Mouse (Mus musculus) MEL (cell line): ENCODE data around the gene Arhgef3. TPM values are rescaled to one million over a fixed set of nuclear protein-coding genes. Genes with fewer than 3 reads are reported as not detected.

Experiments used
- DNase-seq: peaks from one replicate; pipeline ENCODE4 v3.0.0; 2011; ENCODE audit warnings: low read depth, low spot score
- H3K27ac ChIP-seq: 2 replicates; pipeline ENCODE4 v1.5.1; 2012; ENCODE audit warnings: low read depth, mild to moderate bottlenecking, control low read depth, low read length, moderate library complexity; ENCODE audit not compliant: control insufficient read depth
- H3K27me3 ChIP-seq, 2 experiments: fragments of 150-350 bp in 1 of 2; sonication (generic) in 1 of 2; 2 replicates each; pipeline ENCODE4 v1.6.1; 2012; ENCODE audit warnings: low read length in 2 of 2, mild to moderate bottlenecking in 2 of 2, improper control_type of control experiment in 1 of 2, moderate library complexity in 1 of 2; ENCODE audit not compliant: insufficient read depth in 2 of 2, control insufficient read depth in 1 of 2
- H3K36me3 ChIP-seq, 2 experiments: 2 replicates each; pipeline ENCODE4 v1.6.1; 2012 to 2014; ENCODE audit warnings: low read length in 2 of 2, improper control_type of control experiment in 1 of 2, inconsistent platforms in 1 of 2, mild to moderate bottlenecking in 1 of 2; ENCODE audit not compliant: insufficient read depth in 2 of 2, control insufficient read depth in 1 of 2
- H3K4me1 ChIP-seq, 2 experiments: fragments of 150-350 bp in 1 of 2; sonication (generic) in 1 of 2; 2 replicates each; pipeline ENCODE4 v1.6.1; 2012; ENCODE audit warnings: low read length in 2 of 2, improper control_type of control experiment in 1 of 2, mild to moderate bottlenecking in 1 of 2; ENCODE audit not compliant: insufficient read depth in 2 of 2, control insufficient read depth in 1 of 2
- H3K4me3 ChIP-seq, 2 experiments: fragments of 150-350 bp in 1 of 2; sonication (generic) in 1 of 2; 2 replicates each; pipeline ENCODE4 v1.5.1; 2012; ENCODE audit warnings: low read depth in 2 of 2, low read length in 2 of 2, mild to moderate bottlenecking in 2 of 2, moderate library complexity in 2 of 2, control low read depth in 1 of 2, improper control_type of control experiment in 1 of 2; ENCODE audit not compliant: control insufficient read depth in 1 of 2, insufficient read depth in 1 of 2
- H3K79me2 ChIP-seq: 2 replicates; pipeline ENCODE4 v1.6.1; 2012; ENCODE audit warnings: mild to moderate bottlenecking, low read length, moderate library complexity; ENCODE audit not compliant: control insufficient read depth, poor library complexity, insufficient read depth
- H3K9ac ChIP-seq: 2 replicates; pipeline ENCODE4 v1.6.1; 2012; ENCODE audit warnings: low read depth, mild to moderate bottlenecking, control low read depth, low read length, moderate library complexity; ENCODE audit not compliant: control insufficient read depth, poor library complexity, severe bottlenecking
- H3K9me3 ChIP-seq: fragments of 150-350 bp; sonication (generic); replicated peaks from 2 replicates; pipeline ENCODE4 v1.6.1; 2012; ENCODE audit warnings: mild to moderate bottlenecking, low read length, improper control_type of control experiment, moderate library complexity; ENCODE audit not compliant: insufficient read depth
- CTCF ChIP-seq, 3 experiments: IDR thresholded peaks in 2 of 3; conservative IDR thresholded peaks in 1 of 3; 2 replicates each; pipeline ENCODE4 v1.5.1; 2011 to 2012; ENCODE audit warnings: low read length in 3 of 3, low read depth in 2 of 3, mild to moderate bottlenecking in 2 of 3, improper control_type of control experiment in 1 of 3, inconsistent platforms in 1 of 3, mixed read lengths in 1 of 3, moderate library complexity in 1 of 3; ENCODE audit not compliant: control insufficient read depth in 1 of 3, insufficient read depth in 1 of 3, poor library complexity in 1 of 3, severe bottlenecking in 1 of 3
- ETS1 ChIP-seq: IDR thresholded peaks from 2 replicates; pipeline ENCODE4 v1.6.1; 2012; ENCODE audit warnings: low read depth, mild to moderate bottlenecking, inconsistent platforms, low read length, improper control_type of control experiment, moderate library complexity
- GABPA ChIP-seq: IDR thresholded peaks from 2 replicates; pipeline ENCODE4 v1.6.1; 2012; ENCODE audit warnings: low read depth, mild to moderate bottlenecking, inconsistent platforms, low read length, improper control_type of control experiment, moderate library complexity
- HCFC1 ChIP-seq: IDR thresholded peaks from 2 replicates; pipeline ENCODE4 v1.6.1; 2012; ENCODE audit warnings: low read depth, mild to moderate bottlenecking, inconsistent platforms, low read length, improper control_type of control experiment, moderate library complexity
- MAFK ChIP-seq: IDR thresholded peaks from 2 replicates; pipeline ENCODE4 v1.6.1; 2011; ENCODE audit warnings: low read depth, mild to moderate bottlenecking, low read length, improper control_type of control experiment, borderline replicate concordance
- MAX ChIP-seq: IDR thresholded peaks from 2 replicates; pipeline ENCODE4 v1.6.1; 2011; ENCODE audit warnings: low read length, improper control_type of control experiment
- MEF2A ChIP-seq: IDR thresholded peaks from 2 replicates; pipeline ENCODE4 v1.6.1; 2014; ENCODE audit warnings: low read depth, mild to moderate bottlenecking, inconsistent platforms, low read length, improper control_type of control experiment; ENCODE audit not compliant: poor library complexity, insufficient replicate concordance, severe bottlenecking; ENCODE audit errors: extremely low read depth
- MXI1 ChIP-seq: IDR thresholded peaks from 2 replicates; pipeline ENCODE4 v1.6.1; 2011; ENCODE audit warnings: mild to moderate bottlenecking, low read depth, low read length, improper control_type of control experiment
- MYB ChIP-seq: IDR thresholded peaks from 2 replicates; pipeline ENCODE4 v1.6.1; 2011; ENCODE audit warnings: mild to moderate bottlenecking, low read depth, low read length, improper control_type of control experiment
- MYC ChIP-seq: IDR thresholded peaks from 2 replicates; pipeline ENCODE4 v1.6.1; 2011; ENCODE audit warnings: low read depth, mild to moderate bottlenecking, low read length, improper control_type of control experiment, moderate library complexity
- NELFE ChIP-seq: IDR thresholded peaks from 2 replicates; pipeline ENCODE4 v1.6.1; 2011; ENCODE audit warnings: low read depth, low read length, improper control_type of control experiment
- NRF1 ChIP-seq: IDR thresholded peaks from 2 replicates; pipeline ENCODE4 v1.6.1; 2014; ENCODE audit warnings: low read depth, mild to moderate bottlenecking, inconsistent platforms, low read length, improper control_type of control experiment, moderate library complexity; ENCODE audit not compliant: poor library complexity, insufficient read depth, severe bottlenecking
- POLR2A ChIP-seq, 2 experiments: IDR thresholded peaks; 2 replicates each; pipeline ENCODE4 v1.6.1; 2011 to 2012; ENCODE audit warnings: low read length in 2 of 2, mild to moderate bottlenecking in 2 of 2, control low read depth in 1 of 2, improper control_type of control experiment in 1 of 2, low read depth in 1 of 2, moderate library complexity in 1 of 2; ENCODE audit not compliant: control insufficient read depth in 1 of 2, insufficient read depth in 1 of 2, poor library complexity in 1 of 2
- POLR2AphosphoS5 ChIP-seq: IDR thresholded peaks from 2 replicates; pipeline ENCODE4 v1.6.1; 2012; ENCODE audit warnings: low read depth, borderline replicate concordance, mild to moderate bottlenecking, inconsistent platforms, low read length, moderate library complexity, mixed read lengths
- RAD21 ChIP-seq: IDR thresholded peaks from 2 replicates; pipeline ENCODE4 v1.6.1; 2011; ENCODE audit warnings: mild to moderate bottlenecking, low read depth, low read length, improper control_type of control experiment
- RCOR1 ChIP-seq: IDR thresholded peaks from 2 replicates; pipeline ENCODE4 v1.6.1; 2012; ENCODE audit warnings: low read depth, mild to moderate bottlenecking, inconsistent platforms, low read length, improper control_type of control experiment
- SMC3 ChIP-seq: IDR thresholded peaks from 2 replicates; pipeline ENCODE4 v1.6.1; 2011; ENCODE audit warnings: low read depth, low read length, improper control_type of control experiment
- TAL1 ChIP-seq: IDR thresholded peaks from 2 replicates; pipeline ENCODE4 v1.6.1; 2012; ENCODE audit warnings: mild to moderate bottlenecking, inconsistent platforms, low read length, moderate library complexity, mixed read lengths
- USF2 ChIP-seq, 2 experiments: IDR thresholded peaks; 2 replicates each; pipeline ENCODE4 v1.6.1; 2011 to 2012; ENCODE audit warnings: improper control_type of control experiment in 2 of 2, low read length in 2 of 2, borderline replicate concordance in 1 of 2, inconsistent platforms in 1 of 2, low read depth in 1 of 2, mild to moderate bottlenecking in 1 of 2; ENCODE audit not compliant: insufficient read depth in 1 of 2
- ZKSCAN1 ChIP-seq: IDR thresholded peaks from 2 replicates; pipeline ENCODE4 v1.6.1; 2012; ENCODE audit warnings: low read depth, mild to moderate bottlenecking, inconsistent platforms, low read length, improper control_type of control experiment, moderate library complexity
- ZMIZ1 ChIP-seq: IDR thresholded peaks from 2 replicates; pipeline ENCODE4 v1.6.1; 2012; ENCODE audit warnings: low read depth, mild to moderate bottlenecking, inconsistent platforms, low read length, improper control_type of control experiment, moderate library complexity
- ZNF384 ChIP-seq: IDR thresholded peaks from 2 replicates; pipeline ENCODE4 v1.6.1; 2012; ENCODE audit warnings: low read depth, mild to moderate bottlenecking, inconsistent platforms, low read length, improper control_type of control experiment
- polyA plus RNA-seq, 2 experiments: library from polyadenylated mRNA; stranded (reverse) in 1 of 2; unstranded in 1 of 2; fragments of >175 nt in 1 of 2; fragments of >200 nt in 1 of 2; gene quantifications; 2 replicates each; pipeline versions ENCODE4 v1.2.1 to v1.2.4; 2012; ENCODE audit warnings: low replicate concordance in 2 of 2, low read depth in 1 of 2; ENCODE audit not compliant: insufficient read length in 2 of 2, insufficient read depth in 1 of 2, missing spikeins in 1 of 2
- total RNA-seq: library from RNA; depleted of rRNA; stranded (reverse); fragments of 300-350 nt; gene quantifications from 2 replicates; pipeline ENCODE4 v1.2.3, GENCODE M21; 2012

Gene Arhgef3
- total and polyA plus RNA-seq, 3 experiments: 2.1 to 2.7 TPM; not detected in 1

DNA sequence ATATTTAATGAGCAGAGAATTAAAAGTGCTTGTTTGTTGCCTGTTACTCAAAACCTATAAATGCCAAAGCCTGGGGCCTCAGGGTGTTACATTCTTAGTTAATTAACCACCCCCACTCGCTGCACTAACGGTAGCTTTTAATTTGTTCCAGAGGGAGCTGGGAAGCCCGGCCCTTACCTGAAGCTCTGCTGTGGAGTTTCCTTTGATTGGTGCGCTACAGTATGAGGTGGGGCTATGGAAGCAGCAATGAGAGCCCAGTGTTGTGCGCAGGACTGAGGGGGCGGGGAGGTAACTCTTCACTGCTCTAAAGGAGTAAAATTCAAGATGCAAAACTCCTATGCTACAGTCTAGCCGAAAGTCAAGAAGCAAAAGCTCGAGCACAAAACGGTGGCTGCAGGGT is 43.9 kb upstream of the Arhgef3 start:
- H3K36me3 ChIP-seq: no peaks in the 10 kb centered on the region
- no peak overlapping the region for H3K27ac ChIP-seq
- TF ChIP-seq USF2 (IDR thresholded peaks at IDR 0.05; ENCODE audit: borderline replicate concordance in 1 of 2, insufficient read depth in 1 of 2, low read depth in 1 of 2, low read length in 2 of 2) (no peak), TAL1 (no peak), SMC3 (no peak), ETS1 (no peak), ZMIZ1 (no peak)
- no peak overlapping the region for H3K4me3 ChIP-seq
- H3K27me3 ChIP-seq: peaks cover 0 to 6% of the 10 kb centered on the region in 2 experiments; a peak in 2 of 4 replicates
- H3K9me3 ChIP-seq: no peaks in the 10 kb centered on the region
- no peaks in the 10 kb centered on the region for H3K4me1 ChIP-seq
- DNase-seq: no peak
- H3K9ac ChIP-seq: no peak overlapping the region
- no peaks in the 10 kb centered on the region for H3K79me2 ChIP-seq

DNA sequence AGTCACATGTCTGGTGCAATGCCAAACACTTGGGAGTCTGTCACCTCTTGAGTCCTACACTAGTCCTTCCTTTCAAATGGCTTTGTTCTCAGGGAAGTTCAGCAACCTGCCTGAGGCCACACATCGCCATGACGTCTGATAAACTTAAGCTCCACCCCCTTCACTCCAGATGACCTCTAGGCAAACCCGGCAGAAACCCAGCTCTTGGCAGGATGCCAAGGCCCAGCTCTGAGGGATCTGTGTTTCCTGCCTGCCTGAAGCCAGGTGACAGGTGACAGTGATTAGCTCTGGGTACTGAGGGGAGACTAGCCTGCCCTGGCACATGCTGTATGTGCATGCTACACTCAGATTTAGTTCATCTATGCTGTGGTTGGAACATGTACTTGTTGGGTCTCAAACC is 42.7 kb upstream of the Arhgef3 start:
- H3K36me3 ChIP-seq: no peaks in the 10 kb centered on the region
- H3K79me2 ChIP-seq: no peaks in the 10 kb centered on the region
- DNase-seq: no peak
- no peak overlapping the region for H3K4me3 ChIP-seq
- no peaks in the 10 kb centered on the region for H3K4me1 ChIP-seq
- TF ChIP-seq MYB: no peak
- no peak for TF ChIP-seq POLR2A (IDR thresholded peaks at IDR 0.05; ENCODE audit: control insufficient read depth in 1 of 2, insufficient read depth in 1 of 2, low read depth in 1 of 2, low read length in 2 of 2, poor library complexity in 1 of 2)
- TF ChIP-seq RCOR1: no peak
- TF ChIP-seq HCFC1: no peak
- TF ChIP-seq MAX: no peak
- TF ChIP-seq ETS1: no peak
- no peak for TF ChIP-seq CTCF (IDR thresholded peaks at IDR 0.05 in 2 of 3, conservative IDR thresholded peaks at IDR 0.05 in 1 of 3; ENCODE audit: control insufficient read depth in 1 of 3, insufficient read depth in 1 of 3, low read depth in 2 of 3, low read length in 3 of 3, poor library complexity in 1 of 3, severe bottlenecking in 1 of 3)
- TF ChIP-seq ZKSCAN1: no peak
- no peak for TF ChIP-seq NELFE
- TF ChIP-seq NRF1: no peak
- no peak for TF ChIP-seq POLR2AphosphoS5
- H3K27me3 ChIP-seq: peaks cover 0 to 6% of the 10 kb centered on the region in 2 experiments; a peak in 2 of 4 replicates
- no peak overlapping the region for H3K27ac ChIP-seq
- H3K9ac ChIP-seq: no peak overlapping the region
- no peaks in the 10 kb centered on the region for H3K9me3 ChIP-seq

DNA sequence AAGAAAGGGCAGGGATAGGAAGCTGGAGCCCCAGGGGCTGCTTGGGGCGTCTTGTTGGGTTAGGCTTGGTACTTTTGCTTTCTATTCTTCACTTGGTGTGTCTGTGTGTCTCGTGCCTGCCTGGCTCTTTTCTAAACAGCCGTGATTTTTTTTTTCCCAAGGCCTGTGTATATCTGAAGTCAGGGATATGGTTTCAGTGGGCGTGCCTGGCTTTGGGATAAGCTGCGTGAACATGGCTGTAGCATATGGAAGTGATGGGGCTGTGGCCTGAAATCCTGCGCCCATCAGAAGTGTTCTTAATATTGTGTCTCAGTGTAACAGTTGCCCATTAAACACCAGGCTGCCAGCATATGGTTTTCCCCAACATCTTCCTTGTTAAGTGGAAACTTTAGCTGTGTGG is 39.6 kb upstream of the Arhgef3 start:
- TF ChIP-seq MYC: no peak
- TF ChIP-seq MEF2A: no peak
- TF ChIP-seq MYB: no peak
- no peak for TF ChIP-seq NELFE
- TF ChIP-seq MXI1: no peak
- TF ChIP-seq ZNF384: no peak
- TF ChIP-seq POLR2AphosphoS5: no peak
- no peak for TF ChIP-seq GABPA
- TF ChIP-seq RAD21: no peak
- TF ChIP-seq MAFK: no peak
- no peaks in the 10 kb centered on the region for H3K9me3 ChIP-seq
- H3K79me2 ChIP-seq: no peaks in the 10 kb centered on the region
- no peak overlapping the region for H3K4me3 ChIP-seq
- no peak overlapping the region for H3K27ac ChIP-seq
- DNase-seq: no peak
- no peaks in the 10 kb centered on the region for H3K36me3 ChIP-seq
- H3K9ac ChIP-seq: no peak overlapping the region
- H3K27me3 ChIP-seq: peaks cover 2 to 4% of the 10 kb centered on the region in 2 experiments; a peak in 3 of 4 replicates
- H3K4me1 ChIP-seq: no peaks in the 10 kb centered on the region
